Mouse (Mus musculus): ENCODE results near the gene Gpr176. TPM values are rescaled to one million over a fixed set of nuclear protein-coding genes. Genes with fewer than 3 reads are reported as not detected.

Gene Gpr176
- total and polyA plus RNA-seq, 3 experiments, result not detected

DNA sequence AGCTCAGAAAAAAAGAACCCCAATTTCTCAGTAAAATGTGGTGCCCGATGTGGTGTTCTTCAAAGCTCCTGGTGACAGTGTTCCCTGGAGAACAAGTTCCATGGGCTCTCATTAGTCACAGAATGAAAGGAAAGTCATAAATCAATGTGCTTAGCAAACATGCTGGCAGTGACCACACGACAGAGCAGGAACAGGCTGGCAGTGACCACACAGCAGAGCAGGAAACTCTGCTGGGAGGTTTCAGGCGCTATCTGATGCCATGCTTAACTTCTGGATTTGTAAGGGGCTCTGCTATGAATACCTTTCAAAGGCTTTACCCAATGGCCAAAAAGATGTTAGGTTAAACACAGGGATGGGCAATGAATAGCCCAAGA is 66.7 kb downstream of the Gpr176 start:
- Histone ChIP-seq H3K4me1 (ENCODE audit: control insufficient read depth in 1 of 2, insufficient read depth in 2 of 2, low read length in 2 of 2) (no peaks in the 10 kb centered on the region), H3K27ac (ENCODE audit: control insufficient read depth, low read depth, low read length) (no peak overlapping the region), H3K9me3 (replicated peaks; ENCODE audit: insufficient read depth, low read length) (no peaks in the 10 kb centered on the region)

DNA sequence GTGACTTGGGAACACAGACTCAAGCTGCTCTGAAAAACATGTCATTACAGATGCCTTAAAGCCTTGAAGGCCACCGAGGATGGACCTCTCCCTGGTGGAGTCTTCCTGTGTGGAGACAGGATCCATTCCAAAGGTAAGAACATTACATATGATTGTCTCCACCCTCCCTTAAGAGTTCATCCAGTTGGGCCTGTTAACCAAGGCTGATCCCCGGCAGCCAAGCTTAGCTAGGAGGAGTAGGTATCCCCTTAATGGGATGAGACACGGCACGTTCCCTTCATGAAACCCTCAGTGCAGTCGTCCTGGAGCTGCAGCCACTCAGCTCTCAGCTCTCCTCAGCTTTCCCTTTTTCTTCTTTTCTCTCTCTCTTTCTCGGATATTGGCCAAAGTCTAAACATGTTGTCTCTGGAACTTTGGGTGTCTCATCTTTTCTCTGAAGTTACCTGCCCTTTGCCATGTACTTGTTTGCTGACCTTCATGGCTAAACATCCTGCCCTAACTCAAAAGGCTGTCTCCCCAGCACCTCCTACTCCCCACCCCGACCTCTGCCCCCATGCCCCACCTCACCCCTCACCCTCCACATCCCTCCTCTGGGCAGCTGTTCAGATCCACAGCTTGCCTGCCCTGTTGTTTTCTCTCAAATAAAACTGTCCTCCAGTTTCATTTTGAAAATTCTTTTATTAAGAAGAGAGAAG is 67.2 kb downstream of the Gpr176 start:
- Histone ChIP-seq H3K4me1 (ENCODE audit: control insufficient read depth in 1 of 2, insufficient read depth in 2 of 2, low read length in 2 of 2) (no peaks in the 10 kb centered on the region), H3K9me3 (replicated peaks; ENCODE audit: insufficient read depth, low read length) (no peaks in the 10 kb centered on the region), H3K27me3 (ENCODE audit: control insufficient read depth in 1 of 2, insufficient read depth in 2 of 2, low read length in 2 of 2) (no peaks in the 10 kb centered on the region), H3K4me3 (ENCODE audit: control insufficient read depth in 1 of 2, insufficient read depth in 1 of 2, low read depth in 2 of 2, low read length in 2 of 2) (no peak overlapping the region), H3K79me2 (ENCODE audit: control insufficient read depth, insufficient read depth, low read length, poor library complexity) (no peaks in the 10 kb centered on the region), H3K36me3 (ENCODE audit: control insufficient read depth in 1 of 2, insufficient read depth in 2 of 2, low read length in 2 of 2) (no peaks in the 10 kb centered on the region), H3K9ac (ENCODE audit: control insufficient read depth, low read depth, low read length, poor library complexity, severe bottlenecking) (no peak overlapping the region), H3K27ac (ENCODE audit: control insufficient read depth, low read depth, low read length) (no peak overlapping the region)
- DNase-seq (ENCODE audit: low read depth, low spot score), result no peak
- TF ChIP-seq TAL1 (IDR thresholded peaks at IDR 0.05; ENCODE audit: low read length) (no peak), NRF1 (IDR thresholded peaks at IDR 0.05; ENCODE audit: insufficient read depth, low read depth, low read length, poor library complexity, severe bottlenecking) (no peak), MAX (IDR thresholded peaks at IDR 0.05; ENCODE audit: low read length) (no peak)

More for the DNA sequence above, 66.7 kb downstream of the Gpr176 start:
- no peak for DNase-seq (ENCODE audit: low read depth, low spot score)
- no peaks in the 10 kb centered on the region for H3K79me2 ChIP-seq (ENCODE audit: control insufficient read depth, insufficient read depth, low read length, poor library complexity)
- H3K9ac ChIP-seq (ENCODE audit: control insufficient read depth, low read depth, low read length, poor library complexity, severe bottlenecking), result no peak overlapping the region
- no peaks in the 10 kb centered on the region for H3K27me3 ChIP-seq (ENCODE audit: control insufficient read depth in 1 of 2, insufficient read depth in 2 of 2, low read length in 2 of 2)
- H3K36me3 ChIP-seq (ENCODE audit: control insufficient read depth in 1 of 2, insufficient read depth in 2 of 2, low read length in 2 of 2), result no peaks in the 10 kb centered on the region
- TF ChIP-seq TBP (IDR thresholded peaks at IDR 0.05; ENCODE audit: low read depth, low read length) (no peak), ZMIZ1 (IDR thresholded peaks at IDR 0.05; ENCODE audit: low read depth, low read length) (no peak), MYC (IDR thresholded peaks at IDR 0.05; ENCODE audit: low read depth, low read length) (no peak), TCF12 (IDR thresholded peaks at IDR 0.05; ENCODE audit: low read depth, low read length) (no peak), MAZ (IDR thresholded peaks at IDR 0.05; ENCODE audit: low read depth, low read length) (no peak), ETS1 (IDR thresholded peaks at IDR 0.05; ENCODE audit: low read depth, low read length) (no peak), MEF2A (IDR thresholded peaks at IDR 0.05; ENCODE audit: extremely low read depth, insufficient replicate concordance, low read depth, low read length, poor library complexity, severe bottlenecking) (no peak), POLR2AphosphoS2 (IDR thresholded peaks at IDR 0.05; ENCODE audit: low read length) (no peak), GABPA (IDR thresholded peaks at IDR 0.05; ENCODE audit: low read depth, low read length) (no peak), ZNF384 (IDR thresholded peaks at IDR 0.05; ENCODE audit: low read depth, low read length) (no peak)
- H3K4me3 ChIP-seq (ENCODE audit: control insufficient read depth in 1 of 2, insufficient read depth in 1 of 2, low read depth in 2 of 2, low read length in 2 of 2), result no peak overlapping the region

DNA sequence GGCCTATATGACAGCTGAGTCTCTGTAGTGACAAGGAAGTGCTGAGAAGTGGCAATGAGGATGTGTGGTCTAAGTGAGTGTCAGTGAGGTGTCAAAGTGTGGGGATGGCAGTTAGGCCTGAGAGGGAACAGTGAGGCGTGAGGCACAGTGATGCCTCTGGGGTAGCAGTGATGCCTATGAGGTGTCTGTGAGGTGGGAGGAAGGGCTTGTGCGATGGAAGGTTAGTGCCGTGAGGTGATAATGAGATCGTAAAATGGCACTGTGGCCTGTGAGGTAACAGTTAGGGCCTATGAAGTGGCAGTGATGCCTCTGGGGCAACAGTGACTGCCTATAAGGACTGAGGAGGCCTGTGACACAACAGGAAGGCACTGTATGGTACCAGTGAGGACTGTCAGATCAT is 69.8 kb downstream of the Gpr176 start:
- Histone ChIP-seq H3K9ac (ENCODE audit: control insufficient read depth, low read depth, low read length, poor library complexity, severe bottlenecking) (no peak overlapping the region), H3K9me3 (replicated peaks; ENCODE audit: insufficient read depth, low read length) (no peaks in the 10 kb centered on the region), H3K27me3 (ENCODE audit: control insufficient read depth in 1 of 2, insufficient read depth in 2 of 2, low read length in 2 of 2) (no peaks in the 10 kb centered on the region; a peak in 1 of 4 replicates), H3K36me3 (ENCODE audit: control insufficient read depth in 1 of 2, insufficient read depth in 2 of 2, low read length in 2 of 2) (no peaks in the 10 kb centered on the region), H3K4me3 (ENCODE audit: control insufficient read depth in 1 of 2, insufficient read depth in 1 of 2, low read depth in 2 of 2, low read length in 2 of 2) (no peak overlapping the region), H3K79me2 (ENCODE audit: control insufficient read depth, insufficient read depth, low read length, poor library complexity) (no peaks in the 10 kb centered on the region), H3K4me1 (ENCODE audit: control insufficient read depth in 1 of 2, insufficient read depth in 2 of 2, low read length in 2 of 2) (no peaks in the 10 kb centered on the region), H3K27ac (ENCODE audit: control insufficient read depth, low read depth, low read length) (no peak overlapping the region)
- DNase-seq (ENCODE audit: low read depth, low spot score), result no peak
- TF ChIP-seq MXI1 (IDR thresholded peaks at IDR 0.05; ENCODE audit: low read depth, low read length), result no peak
